Mouse (Mus musculus) megakaryocyte, embryonic 14.5 days (primary cell): ENCODE measurements around the gene Btbd8.

Experiments
- FLI1 ChIP-seq: IDR thresholded peaks from 2 replicates; pipeline ENCODE4 v1.6.1; 2012; ENCODE audit warnings: low read length, inconsistent platforms, mixed read lengths
- GATA1 ChIP-seq: IDR thresholded peaks from 3 replicates; pipeline ENCODE4 v1.6.1; 2012; ENCODE audit warnings: mixed read lengths, low read length, inconsistent platforms, borderline replicate concordance

GRCm38 (mm10) chr5:107466501-107466900 lies 28.7 kb downstream of the Btbd8 start:
- TF ChIP-seq FLI1 (no peak), GATA1 (no peak)
